Mouse (Mus musculus): ENCODE data around the gene Ppp1r16b. TPM values are rescaled to one million over a fixed set of nuclear protein-coding genes. Genes with fewer than 3 reads are reported as not detected.

Ppp1r16b gene
- polyA plus RNA-seq, 1 experiment, result 0.04 TPM

DNA sequence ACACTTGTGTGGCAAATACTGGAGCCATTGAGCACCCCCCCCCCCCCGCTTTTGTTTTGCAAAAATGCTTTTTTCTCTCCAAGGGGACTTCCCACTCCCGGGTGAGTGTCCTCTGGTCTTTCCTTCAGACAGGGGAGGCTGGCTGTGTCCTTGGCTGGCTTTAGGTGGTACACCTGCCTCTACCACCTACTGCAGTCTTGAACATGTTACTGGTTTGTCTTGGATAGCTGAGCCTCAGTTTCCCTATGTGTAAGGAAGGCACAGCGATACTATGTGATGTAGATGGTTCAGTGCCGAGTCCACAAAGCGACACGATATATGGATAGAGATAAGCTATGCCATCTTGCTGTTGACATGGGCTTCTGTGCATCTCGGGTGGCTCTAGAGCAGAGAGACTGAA, 9.6 kb downstream of the Ppp1r16b start:
- Histone ChIP-seq H3K79me2 (ENCODE audit: control insufficient read depth, insufficient read depth) (no peaks in the 10 kb centered on the region), H3ac (ENCODE audit: control insufficient read depth, insufficient read length, low read depth) (no peak overlapping the region), H3K27me3 (ENCODE audit: control insufficient read depth, insufficient read depth, insufficient read length) (peaks cover 35% of the 10 kb centered on the region), H3K36me3 (ENCODE audit: control insufficient read depth, insufficient read depth) (no peaks in the 10 kb centered on the region), H3K4me3 (ENCODE audit: insufficient read depth, poor library complexity, severe bottlenecking) (no peak overlapping the region), H3K79me3 (ENCODE audit: low read depth) (no peaks in the 10 kb centered on the region)
- no peak for TF ChIP-seq MYOG (IDR thresholded peaks at IDR 0.05; ENCODE audit: control insufficient read depth, extremely low read depth, insufficient read length)
- TF ChIP-seq USF1 (IDR thresholded peaks at IDR 0.05; ENCODE audit: low read depth), result no peak
- no peak for TF ChIP-seq MYOD1 (IDR thresholded peaks at IDR 0.05; ENCODE audit: control insufficient read depth, insufficient read length, low read depth)
- TF ChIP-seq FOSL1 (IDR thresholded peaks at IDR 0.05; ENCODE audit: insufficient read depth, low read length, poor library complexity, severe bottlenecking), result no peak
- no peak for TF ChIP-seq CEBPB (IDR thresholded peaks at IDR 0.05; ENCODE audit: low read depth)
- no peak for TF ChIP-seq MAX (IDR thresholded peaks at IDR 0.05)
- no peak for TF ChIP-seq CTCF (IDR thresholded peaks at IDR 0.05; ENCODE audit: control insufficient read depth, insufficient read depth, insufficient read length)

DNA sequence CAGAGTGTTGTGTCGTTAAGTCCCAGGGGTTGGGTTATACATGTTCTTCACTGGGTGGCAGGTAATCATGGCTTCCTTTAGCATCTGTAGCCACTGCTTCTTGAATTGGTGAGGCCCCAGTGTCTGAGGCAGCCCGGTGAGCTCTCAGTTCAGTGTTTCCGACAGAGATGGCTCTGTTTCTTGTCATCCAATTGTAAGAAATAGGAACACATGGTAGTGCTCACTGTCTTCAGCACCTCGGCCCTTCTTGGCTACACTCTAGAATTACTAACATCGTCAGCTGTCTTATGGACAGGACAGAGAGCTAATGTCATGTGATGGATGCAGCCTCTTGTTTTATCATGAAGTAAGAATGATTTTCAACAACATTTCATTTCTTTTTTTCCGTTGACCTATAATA, 10.0 kb downstream of the Ppp1r16b start:
- Histone ChIP-seq H3K79me2 (ENCODE audit: control insufficient read depth, insufficient read depth) (no peaks in the 10 kb centered on the region), H3K79me3 (ENCODE audit: low read depth) (no peaks in the 10 kb centered on the region), H3K4me3 (ENCODE audit: insufficient read depth, poor library complexity, severe bottlenecking) (no peak overlapping the region), H3K36me3 (ENCODE audit: control insufficient read depth, insufficient read depth) (no peaks in the 10 kb centered on the region), H3K27me3 (ENCODE audit: control insufficient read depth, insufficient read depth, insufficient read length) (peaks cover 37% of the 10 kb centered on the region), H3ac (ENCODE audit: control insufficient read depth, insufficient read length, low read depth) (no peak overlapping the region)
- TF ChIP-seq MAX (IDR thresholded peaks at IDR 0.05) (no peak), CTCF (IDR thresholded peaks at IDR 0.05; ENCODE audit: control insufficient read depth, insufficient read depth, insufficient read length) (no peak), USF1 (IDR thresholded peaks at IDR 0.05; ENCODE audit: low read depth) (no peak), FOSL1 (IDR thresholded peaks at IDR 0.05; ENCODE audit: insufficient read depth, low read length, poor library complexity, severe bottlenecking) (no peak), MYOG (IDR thresholded peaks at IDR 0.05; ENCODE audit: control insufficient read depth, extremely low read depth, insufficient read length) (no peak), CEBPB (IDR thresholded peaks at IDR 0.05; ENCODE audit: low read depth) (no peak), MYOD1 (IDR thresholded peaks at IDR 0.05; ENCODE audit: control insufficient read depth, insufficient read length, low read depth) (no peak)

DNA sequence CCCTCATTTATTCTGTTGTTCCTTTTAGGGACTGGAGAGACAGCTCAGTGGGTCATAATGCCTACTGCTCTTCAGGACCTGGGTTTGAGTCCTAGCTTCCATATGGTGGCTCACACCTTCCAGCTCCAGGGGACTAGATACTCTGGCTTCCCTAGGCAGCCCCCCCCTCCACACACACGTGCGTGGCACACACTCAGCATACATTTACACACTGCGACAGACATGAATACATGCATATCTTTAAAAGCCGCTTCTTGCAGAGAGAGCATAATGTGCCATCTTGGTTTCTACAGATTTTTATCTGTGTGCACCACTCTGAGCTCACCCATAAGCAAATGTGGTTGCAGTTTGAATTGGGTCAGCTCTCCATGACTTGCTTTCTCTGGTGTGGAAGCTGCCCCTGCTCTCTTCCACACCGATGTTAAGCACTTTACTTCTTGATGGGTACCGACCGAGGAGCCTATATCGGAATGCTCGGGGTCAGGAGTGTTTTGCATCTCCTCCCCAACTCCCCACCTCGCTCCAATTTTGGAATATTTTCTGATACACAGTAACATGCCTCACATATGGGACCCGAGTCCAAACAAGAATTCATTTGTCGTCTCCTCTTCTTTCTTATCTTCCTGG, 10.8 kb downstream of the Ppp1r16b start:
- peaks cover 32% of the 10 kb centered on the region for H3K27me3 ChIP-seq (ENCODE audit: control insufficient read depth, insufficient read depth, insufficient read length)
- no peak overlapping the region for H3ac ChIP-seq (ENCODE audit: control insufficient read depth, insufficient read length, low read depth)
- TF ChIP-seq MYOD1 (IDR thresholded peaks at IDR 0.05; ENCODE audit: control insufficient read depth, insufficient read length, low read depth) (no peak), CEBPB (IDR thresholded peaks at IDR 0.05; ENCODE audit: low read depth) (no peak), FOSL1 (IDR thresholded peaks at IDR 0.05; ENCODE audit: insufficient read depth, low read length, poor library complexity, severe bottlenecking) (no peak), MAX (IDR thresholded peaks at IDR 0.05) (no peak)
- H3K36me3 ChIP-seq (ENCODE audit: control insufficient read depth, insufficient read depth), result no peaks in the 10 kb centered on the region
- H3K79me2 ChIP-seq (ENCODE audit: control insufficient read depth, insufficient read depth), result no peaks in the 10 kb centered on the region
- H3K79me3 ChIP-seq (ENCODE audit: low read depth), result no peaks in the 10 kb centered on the region
- H3K4me3 ChIP-seq (ENCODE audit: insufficient read depth, poor library complexity, severe bottlenecking), result no peak overlapping the region

DNA sequence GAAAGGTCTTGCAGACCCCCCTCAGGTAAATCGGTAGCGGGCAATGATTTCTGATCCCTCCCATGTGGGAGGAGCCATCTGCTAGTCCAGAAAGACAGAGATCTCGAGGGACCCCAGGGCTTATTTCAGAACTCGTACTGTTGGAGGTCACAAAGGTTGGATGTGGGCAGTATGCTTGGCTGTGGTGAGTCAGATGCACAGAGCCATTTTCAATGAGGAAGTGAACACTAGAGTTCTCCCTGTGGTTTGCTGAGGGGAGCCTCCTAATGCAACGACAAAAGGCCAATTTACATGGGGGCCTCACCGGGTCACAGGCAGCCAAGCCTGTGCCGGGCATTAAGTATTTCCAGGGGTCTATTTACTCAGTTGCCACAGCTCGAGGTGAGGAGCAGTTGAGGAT, 12.7 kb downstream of the Ppp1r16b start:
- no peak overlapping the region for H3ac ChIP-seq (ENCODE audit: control insufficient read depth, insufficient read length, low read depth)
- H3K79me2 ChIP-seq (ENCODE audit: control insufficient read depth, insufficient read depth), result no peaks in the 10 kb centered on the region
- TF ChIP-seq MYOD1 (IDR thresholded peaks at IDR 0.05; ENCODE audit: control insufficient read depth, insufficient read length, low read depth) (no peak), MYOG (IDR thresholded peaks at IDR 0.05; ENCODE audit: control insufficient read depth, extremely low read depth, insufficient read length) (no peak), FOSL1 (IDR thresholded peaks at IDR 0.05; ENCODE audit: insufficient read depth, low read length, poor library complexity, severe bottlenecking) (no peak)
- H3K36me3 ChIP-seq (ENCODE audit: control insufficient read depth, insufficient read depth), result no peaks in the 10 kb centered on the region
- H3K79me3 ChIP-seq (ENCODE audit: low read depth), result no peaks in the 10 kb centered on the region
- H3K27me3 ChIP-seq (ENCODE audit: control insufficient read depth, insufficient read depth, insufficient read length), result peaks cover 33% of the 10 kb centered on the region
- no peak overlapping the region for H3K4me3 ChIP-seq (ENCODE audit: insufficient read depth, poor library complexity, severe bottlenecking)

DNA sequence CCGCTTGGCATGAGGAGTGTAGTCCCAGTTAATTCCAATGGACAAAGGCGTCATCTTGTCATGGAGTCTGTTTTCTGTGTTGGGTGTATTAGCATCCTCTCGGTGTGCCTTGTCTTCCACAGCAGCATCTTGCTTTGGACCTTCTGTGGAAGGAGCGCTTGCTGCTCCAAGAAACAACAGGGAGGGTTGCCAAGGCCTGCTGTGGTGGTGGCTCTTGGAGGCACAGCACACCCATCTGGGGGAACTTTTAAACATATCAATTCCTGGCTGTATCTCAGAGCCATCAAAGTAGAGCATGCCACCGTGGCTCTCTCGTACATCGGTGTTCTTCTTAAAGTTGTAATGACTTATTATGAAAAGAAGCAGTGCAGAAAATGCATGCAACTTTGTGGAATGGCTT, 13.9 kb downstream of the Ppp1r16b start:
- H3K79me2 ChIP-seq (ENCODE audit: control insufficient read depth, insufficient read depth), result no peaks in the 10 kb centered on the region
- TF ChIP-seq USF1 (IDR thresholded peaks at IDR 0.05; ENCODE audit: low read depth) (no peak), MYOD1 (IDR thresholded peaks at IDR 0.05; ENCODE audit: control insufficient read depth, insufficient read length, low read depth) (no peak), CTCF (IDR thresholded peaks at IDR 0.05; ENCODE audit: control insufficient read depth, insufficient read depth, insufficient read length) (no peak), MYOG (IDR thresholded peaks at IDR 0.05; ENCODE audit: control insufficient read depth, extremely low read depth, insufficient read length) (no peak), MAX (IDR thresholded peaks at IDR 0.05) (no peak), FOSL1 (IDR thresholded peaks at IDR 0.05; ENCODE audit: insufficient read depth, low read length, poor library complexity, severe bottlenecking) (no peak), CEBPB (IDR thresholded peaks at IDR 0.05; ENCODE audit: low read depth) (no peak)
- H3K36me3 ChIP-seq (ENCODE audit: control insufficient read depth, insufficient read depth), result no peaks in the 10 kb centered on the region
- no peak overlapping the region for H3ac ChIP-seq (ENCODE audit: control insufficient read depth, insufficient read length, low read depth)
- H3K4me3 ChIP-seq (ENCODE audit: insufficient read depth, poor library complexity, severe bottlenecking), result no peak overlapping the region
- no peaks in the 10 kb centered on the region for H3K79me3 ChIP-seq (ENCODE audit: low read depth)
- H3K27me3 ChIP-seq (ENCODE audit: control insufficient read depth, insufficient read depth, insufficient read length), result peaks cover 29% of the 10 kb centered on the region

DNA sequence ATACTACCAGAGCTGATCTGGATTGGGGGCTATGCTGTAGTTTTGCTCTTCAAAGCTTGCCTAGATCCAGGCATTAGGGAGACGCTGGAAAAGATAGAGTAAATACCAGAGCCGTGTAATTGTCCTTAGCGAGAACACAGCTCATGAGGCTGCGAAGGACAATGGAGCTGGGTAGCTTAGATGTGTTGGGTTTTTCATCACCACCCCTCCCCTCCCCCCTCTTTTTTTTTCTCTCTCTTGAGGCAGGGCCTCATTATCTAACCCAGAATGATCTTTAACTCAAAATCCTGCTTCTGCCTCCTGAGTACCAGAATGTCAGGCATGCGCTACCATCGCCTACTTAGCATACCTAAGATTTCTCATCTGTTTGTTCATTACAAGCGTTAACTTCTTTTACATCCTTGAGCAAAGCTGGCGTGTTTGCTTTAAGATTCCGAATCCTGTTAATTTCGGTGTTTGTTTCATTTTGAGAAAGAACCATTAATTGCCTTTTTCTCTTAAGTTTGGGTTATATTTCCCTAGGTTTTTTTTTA, 15.2 kb downstream of the Ppp1r16b start:
- TF ChIP-seq USF1 (IDR thresholded peaks at IDR 0.05; ENCODE audit: low read depth) (no peak), MYOG (IDR thresholded peaks at IDR 0.05; ENCODE audit: control insufficient read depth, extremely low read depth, insufficient read length) (no peak), FOSL1 (IDR thresholded peaks at IDR 0.05; ENCODE audit: insufficient read depth, low read length, poor library complexity, severe bottlenecking) (no peak), CTCF (IDR thresholded peaks at IDR 0.05; ENCODE audit: control insufficient read depth, insufficient read depth, insufficient read length) (no peak), MYOD1 (IDR thresholded peaks at IDR 0.05; ENCODE audit: control insufficient read depth, insufficient read length, low read depth) (no peak), MAX (IDR thresholded peaks at IDR 0.05) (no peak), CEBPB (IDR thresholded peaks at IDR 0.05; ENCODE audit: low read depth) (no peak)
- H3ac ChIP-seq (ENCODE audit: control insufficient read depth, insufficient read length, low read depth), result no peak overlapping the region

More for the DNA sequence above, 15.2 kb downstream of the Ppp1r16b start:
- Histone ChIP-seq H3K79me3 (ENCODE audit: low read depth) (no peaks in the 10 kb centered on the region), H3K27me3 (ENCODE audit: control insufficient read depth, insufficient read depth, insufficient read length) (peaks cover 16% of the 10 kb centered on the region), H3K79me2 (ENCODE audit: control insufficient read depth, insufficient read depth) (no peaks in the 10 kb centered on the region), H3K36me3 (ENCODE audit: control insufficient read depth, insufficient read depth) (no peaks in the 10 kb centered on the region), H3K4me3 (ENCODE audit: insufficient read depth, poor library complexity, severe bottlenecking) (no peak overlapping the region)

Measured in C2C12 (cell line).